Mouse (Mus musculus) kidney, adult 2 months (tissue): ENCODE measurements around the gene Bbc3. TPM values are rescaled to one million over a fixed set of nuclear protein-coding genes. Genes with fewer than 3 reads are reported as not detected.

Experiments used
- DNase-seq: peaks from one replicate; pipeline ENCODE4 v3.0.0; 2021
- H3K27ac ChIP-seq: fragments of 200-500 bp; 2 replicates; pipeline ENCODE4 v1.5.1; 2012; ENCODE audit warnings: low read depth, low read length, control low read depth, inconsistent platforms; ENCODE audit not compliant: insufficient read depth
- H3K27me3 ChIP-seq: fragments of 200-500 bp; replicated peaks from 2 replicates; pipeline ENCODE4 v1.6.1; 2012; ENCODE audit warnings: mild to moderate bottlenecking, moderate library complexity, low read length, inconsistent platforms; ENCODE audit not compliant: control insufficient read depth, insufficient read depth
- H3K36me3 ChIP-seq: fragments of 200-500 bp; 2 replicates; pipeline ENCODE4 v1.6.1; 2012; ENCODE audit warnings: mild to moderate bottlenecking, moderate library complexity, low read length, inconsistent platforms; ENCODE audit not compliant: control insufficient read depth, insufficient read depth
- H3K4me1 ChIP-seq: fragments of 200-500 bp; 2 replicates; pipeline ENCODE4 v1.6.1; 2011; ENCODE audit warnings: low read length; ENCODE audit not compliant: control insufficient read depth, insufficient read depth
- H3K4me3 ChIP-seq: fragments of 200-500 bp; 2 replicates; pipeline ENCODE4 v1.5.1; 2011; ENCODE audit warnings: mild to moderate bottlenecking, low read depth, low read length, control low read depth; ENCODE audit not compliant: insufficient read depth
- CTCF ChIP-seq: fragments of 200-500 bp; conservative IDR thresholded peaks from 2 replicates; pipeline ENCODE4 v1.5.1; 2011; ENCODE audit warnings: low read depth, mild to moderate bottlenecking, control low read depth, low read length, moderate library complexity, mixed read lengths; ENCODE audit not compliant: insufficient read depth, insufficient read length
- POLR2A ChIP-seq: fragments of 200-500 bp; IDR thresholded peaks from one replicate; pipeline ENCODE4 v1.6.1; 2011; ENCODE audit warnings: low read depth, low read length, control low read depth
- WGBS: fragments of 180-500 bp; shearing (Covaris S2); methylation state at CpG from one replicate; pipeline ENCODE4 v1.1.7; 2018; 5-methylcytosine and 5-hydroxymethylcytosine counted together
- polyA plus RNA-seq: library from polyadenylated mRNA; depleted of rRNA; stranded (reverse); fragments of >200 nt; gene quantifications from 2 replicates; pipeline ENCODE4 v1.2.3, GENCODE M21; 2012

The Bbc3 gene
- polyA plus RNA-seq, 1 experiment: 5.1 TPM

GRCm38 (mm10) chr7:16284904-16285303, 23.3 kb upstream of the Bbc3 start:
- DNase-seq: no peak
- Histone ChIP-seq H3K27ac (no peak overlapping the region), H3K36me3 (no peaks in the 10 kb centered on the region), H3K27me3 (no peaks in the 10 kb centered on the region), H3K4me1 (no peaks in the 10 kb centered on the region), H3K4me3 (peak overlapping the region; percentile 64; the same call in 1 of the 2 replicates)
- TF ChIP-seq CTCF (no peak), POLR2A (no peak)
- 55% methylated on average over 9 of the region's 9 CpGs for WGBS

- Histone ChIP-seq H3K27me3 (no peaks in the 10 kb centered on the region), H3K4me3 (peak overlapping the region; percentile 64), H3K36me3 (no peaks in the 10 kb centered on the region), H3K4me1 (no peaks in the 10 kb centered on the region), H3K27ac (peak overlapping the region; percentile 73)
- peak; percentile 91 for DNase-seq
- WGBS: under 1% methylated on average over 14 of the region's 14 CpGs
- TF ChIP-seq POLR2A: no peak
- TF ChIP-seq CTCF: no peak
These were observed 22.7 kb upstream of the Bbc3 start for GRCm38 (mm10) chr7:16285450-16286025.

- no peak for TF ChIP-seq CTCF
- peak; percentile 14 for TF ChIP-seq POLR2A
- Histone ChIP-seq H3K27me3 (no peaks in the 10 kb centered on the region), H3K27ac (peak within 1 kb of the TSS; percentile 83), H3K36me3 (no peaks in the 10 kb centered on the region), H3K4me3 (peak within 1 kb of the TSS; percentile 72), H3K4me1 (no peaks in the 10 kb centered on the region)
- under 1% methylated on average over 69 of the region's 70 CpGs for WGBS
- peak; percentile 100 for DNase-seq
These were observed 21.9 kb upstream of the Bbc3 start, which contains the start of gene Ccdc9 for GRCm38 (mm10) chr7:16286026-16286961. Gene Ccdc9, minus strand, starts transcription at chr7:16286795.

- H3K27ac ChIP-seq: peak overlapping the region; percentile 83; the same call in 1 of the 2 replicates
- no peaks in the 10 kb centered on the region for H3K36me3 ChIP-seq
- TF ChIP-seq POLR2A (no peak), CTCF (no peak)
- DNase-seq: no peak
- no peaks in the 10 kb centered on the region for H3K4me1 ChIP-seq
- H3K27me3 ChIP-seq: no peaks in the 10 kb centered on the region
- 66% methylated on average over 2 of the region's 2 CpGs for WGBS
- peak overlapping the region; percentile 36 for H3K4me3 ChIP-seq
These were observed 21.2 kb upstream of the Bbc3 start for GRCm38 (mm10) chr7:16287016-16287415.

GRCm38 (mm10) chr7:16287791-16288190, 20.4 kb upstream of the Bbc3 start:
- Histone ChIP-seq H3K27ac (no peak overlapping the region), H3K36me3 (no peaks in the 10 kb centered on the region), H3K4me1 (no peaks in the 10 kb centered on the region), H3K4me3 (no peak overlapping the region), H3K27me3 (no peaks in the 10 kb centered on the region)
- no peak for TF ChIP-seq POLR2A
- TF ChIP-seq CTCF: no peak
- no peak for DNase-seq
- WGBS: 79% methylated on average over 1 of the region's 1 CpGs

- Histone ChIP-seq H3K27ac (no peak overlapping the region), H3K4me3 (no peak overlapping the region), H3K27me3 (no peaks in the 10 kb centered on the region), H3K4me1 (no peaks in the 10 kb centered on the region; the same call in 1 of the 2 replicates), H3K36me3 (no peaks in the 10 kb centered on the region)
- peak; percentile 39 for TF ChIP-seq CTCF
- TF ChIP-seq POLR2A: no peak
- peak; percentile 49 for DNase-seq
- WGBS: 19% methylated on average over 4 of the region's 4 CpGs
These were observed 13.8 kb upstream of the Bbc3 start for GRCm38 (mm10) chr7:16294346-16294745.

GRCm38 (mm10) chr7:16294837-16295236, 13.4 kb upstream of the Bbc3 start:
- Histone ChIP-seq H3K27ac (peak overlapping the region; percentile 93), H3K36me3 (no peaks in the 10 kb centered on the region), H3K4me1 (no peaks in the 10 kb centered on the region; the same call in 1 of the 2 replicates), H3K27me3 (no peaks in the 10 kb centered on the region), H3K4me3 (peak overlapping the region; percentile 62)
- TF ChIP-seq CTCF (peak; percentile 96), POLR2A (no peak)
- peak; percentile 96 for DNase-seq
- WGBS: under 1% methylated on average over 23 of the region's 23 CpGs
